Mouse (Mus musculus): ENCODE results near the gene Cd86.

DNA sequence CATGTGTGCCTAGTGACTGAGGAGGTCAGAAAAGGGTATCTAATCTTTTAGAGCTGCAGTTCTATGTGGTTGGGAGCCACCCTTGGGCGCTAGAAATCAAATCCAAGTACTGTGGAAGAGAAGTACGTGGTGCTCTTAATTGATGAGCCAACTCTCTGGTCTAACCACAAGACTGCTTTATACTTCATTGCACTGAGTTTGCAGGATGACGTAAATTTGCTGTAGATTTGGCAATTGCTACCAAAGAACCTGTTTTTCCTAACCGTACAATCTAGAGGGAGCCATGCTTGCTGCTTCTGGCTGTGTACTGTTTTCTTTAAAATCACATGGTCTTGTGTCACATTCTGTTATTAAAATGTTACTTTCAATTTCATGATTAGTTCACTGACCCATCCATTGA is 10.0 kb downstream of the Cd86 start:
- TF ChIP-seq CTCF (IDR thresholded peaks at IDR 0.05; ENCODE audit: low read depth, low read length): no peak
- no peak for TF ChIP-seq POLR2A (IDR thresholded peaks at IDR 0.05; ENCODE audit: borderline replicate concordance, low read depth, low read length)

Data from bone marrow macrophage, adult 2 months (primary cell).